Mouse (Mus musculus) CD8-positive naive resting alpha-beta T cell, adult 2 months (primary cell): Measurements from ENCODE around the gene Cstf2t.
A peak's percentile ranks its signal among the peaks of the same experiment; 100 is the strongest.

Experiments
- DNase-seq, 2 experiments: peaks; one replicate each; pipeline ENCODE4 v3.0.0; 2022; ENCODE audit warnings: low read depth in 2 of 2, low spot score in 2 of 2

The Cstf2t gene

DNA sequence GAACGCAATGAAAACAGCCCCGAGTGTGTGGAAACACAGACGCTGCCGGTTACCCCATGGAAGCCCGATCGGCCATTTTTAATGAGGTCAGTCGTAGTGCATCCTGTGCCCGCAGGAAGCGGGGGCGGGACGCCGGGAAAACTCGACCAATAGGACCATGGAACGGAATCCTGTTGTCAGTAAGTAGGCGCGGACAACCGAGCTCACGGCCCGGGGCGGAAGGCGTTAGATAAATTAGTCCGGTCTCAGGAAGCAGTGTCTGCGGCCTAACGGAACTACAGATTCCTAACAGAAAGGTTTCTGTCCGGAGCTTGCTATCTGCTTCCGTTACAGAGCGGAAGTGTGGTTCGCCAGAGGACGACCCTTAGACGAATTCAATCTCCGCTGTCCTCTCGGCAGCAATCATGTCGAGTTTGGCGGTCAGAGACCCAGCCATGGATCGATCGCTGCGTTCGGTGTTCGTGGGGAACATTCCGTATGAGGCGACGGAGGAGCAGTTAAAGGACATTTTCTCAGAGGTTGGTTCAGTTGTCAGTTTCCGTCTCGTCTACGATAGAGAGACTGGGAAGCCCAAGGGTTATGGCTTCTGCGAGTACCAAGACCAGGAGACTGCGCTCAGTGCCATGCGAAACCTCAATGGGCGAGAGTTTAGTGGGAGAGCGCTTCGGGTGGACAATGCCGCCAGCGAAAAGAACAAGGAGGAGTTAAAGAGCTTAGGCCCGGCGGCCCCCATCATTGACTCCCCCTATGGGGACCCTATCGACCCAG, at the start of gene Cstf2t:
Gene Cstf2t (plus strand): TSS at position 176 of the 768 bp plus-strand sequence.
- DNase-seq, result peak; percentile 99

DNA sequence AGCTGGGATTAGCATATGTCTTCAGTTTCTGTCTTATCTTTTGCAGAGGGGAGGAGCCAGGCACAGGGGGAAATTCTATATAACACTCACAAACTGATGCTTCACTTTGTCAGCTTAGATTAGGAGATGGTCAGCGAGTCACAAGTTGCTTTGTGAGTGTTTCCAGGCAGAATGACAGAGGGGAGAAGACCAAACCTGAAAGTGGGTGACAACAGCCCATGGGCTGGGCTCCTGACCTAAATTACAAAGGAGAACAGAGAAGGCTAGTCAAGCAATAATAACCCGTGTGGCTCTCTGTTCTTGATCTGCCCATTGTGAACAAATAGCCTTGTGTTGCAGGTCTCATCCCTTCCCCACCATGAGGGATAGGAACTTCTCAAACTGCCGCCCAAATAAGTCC, 43.7 kb upstream of the Cstf2t start:
- no peak for DNase-seq

GRCm38 (mm10) chr19:31040948-31041847, 41.4 kb upstream of the Cstf2t start:
- no peak for DNase-seq

DNA sequence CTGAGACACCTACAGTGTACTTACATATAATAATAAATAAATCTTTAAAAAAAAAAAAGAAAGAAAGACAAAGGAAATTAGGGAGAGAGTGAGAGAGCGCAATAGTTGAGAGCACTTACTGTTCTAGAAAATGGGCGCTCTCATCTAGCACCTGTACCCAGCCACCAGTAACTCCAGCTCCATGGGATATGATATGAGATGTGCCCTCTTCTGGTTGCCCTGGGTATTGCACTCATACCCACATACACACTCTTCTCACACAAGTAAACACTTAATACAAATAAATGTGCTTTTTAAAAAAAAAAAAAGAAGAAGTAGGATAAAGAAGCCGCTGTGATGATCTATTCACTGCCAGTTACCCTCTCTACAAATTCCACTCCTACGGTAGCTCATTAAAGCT, 36.0 kb upstream of the Cstf2t start:
- DNase-seq, result no peak

GRCm38 (mm10) chr19:31064740-31065139, 17.9 kb upstream of the Cstf2t start:
- no peak for DNase-seq

DNA sequence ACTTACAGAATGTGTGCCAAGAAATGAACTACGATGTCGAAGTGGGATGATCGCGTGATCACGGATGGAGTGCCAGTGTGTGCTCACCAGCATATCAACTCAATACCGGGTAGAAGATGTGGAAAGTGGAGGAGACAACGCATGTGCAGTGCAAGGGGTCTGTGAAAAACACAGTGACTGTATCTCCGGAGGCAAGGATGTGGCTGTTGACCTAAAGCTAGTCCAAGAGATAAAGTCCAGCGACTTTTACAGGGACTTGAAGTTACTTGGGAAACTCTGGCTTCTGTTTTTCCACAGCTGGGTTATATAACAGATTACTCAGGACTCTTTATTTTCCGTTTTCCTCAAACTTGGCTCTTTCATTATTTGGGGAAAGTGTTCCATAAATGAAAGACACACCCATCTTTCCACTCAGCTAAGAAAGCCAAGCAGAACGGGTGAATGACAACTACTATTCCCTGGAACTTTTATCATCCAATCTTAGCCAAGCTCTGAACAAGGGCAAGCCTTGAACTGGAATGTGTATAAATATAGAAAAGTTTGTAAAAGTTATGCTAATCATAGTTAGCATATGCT, 17.3 kb upstream of the Cstf2t start:
- no peak for DNase-seq

DNA sequence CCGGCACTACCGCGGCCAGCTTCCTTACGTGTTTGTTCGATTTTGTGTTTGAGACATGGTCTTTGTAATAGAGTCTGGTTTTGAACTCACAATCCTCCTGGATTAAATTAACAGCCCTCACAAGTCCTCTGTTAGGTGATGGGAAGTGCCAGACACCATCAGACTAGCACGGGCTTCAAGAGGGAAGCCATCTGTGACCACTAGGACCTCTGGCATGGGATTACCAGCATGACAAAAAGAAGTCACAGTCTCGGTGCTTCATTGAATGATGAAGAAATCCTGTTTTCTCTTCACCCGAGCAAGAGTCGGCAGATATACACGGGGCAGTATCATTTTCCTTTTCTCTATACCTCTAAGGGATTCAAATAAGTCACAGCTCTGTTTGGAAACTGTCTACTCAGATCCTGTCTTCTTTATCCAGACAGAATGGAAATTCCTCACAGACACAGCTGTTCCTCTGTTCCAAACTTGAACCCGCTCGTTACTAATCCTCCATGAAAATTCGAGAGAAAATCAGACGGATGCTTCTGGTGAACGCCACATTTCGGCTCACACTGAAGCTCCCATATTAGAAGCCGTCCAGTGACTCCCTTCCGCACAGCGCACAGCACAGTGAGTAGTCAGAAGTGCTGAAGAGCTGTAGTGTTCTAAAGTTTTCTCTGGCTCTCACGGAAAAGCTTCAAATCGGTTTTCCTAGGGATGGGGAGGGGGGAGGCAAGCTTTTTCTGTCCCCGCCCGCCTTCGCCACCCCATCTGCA, 8.5 kb upstream of the Cstf2t start:
- DNase-seq, result no peak

GRCm38 (mm10) chr19:31074717-31075063, 7.9 kb upstream of the Cstf2t start:
- DNase-seq, result no peak

DNA sequence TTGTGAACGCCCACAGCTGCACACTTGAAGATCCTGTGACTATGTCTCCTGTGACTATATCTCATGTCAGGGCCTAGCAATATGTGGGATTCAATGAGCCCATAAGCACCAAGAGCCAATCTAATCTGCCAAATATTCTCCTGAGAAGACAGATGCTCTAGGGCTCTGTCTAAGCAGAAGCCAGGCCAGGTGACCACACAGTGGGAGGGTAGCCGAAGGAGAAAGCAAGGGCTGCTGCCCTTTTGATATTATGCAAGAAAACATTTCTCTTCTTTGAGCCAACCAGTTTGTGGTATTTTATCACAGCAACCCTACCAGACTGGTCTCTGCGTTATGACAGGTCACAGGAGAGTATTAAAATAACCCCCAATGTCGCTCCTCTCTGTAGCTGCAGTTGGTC, 6.5 kb upstream of the Cstf2t start:
- DNase-seq, result no peak

- DNase-seq, result no peak
Observed at GRCm38 (mm10) chr19:31078241-31078640, 4.4 kb upstream of the Cstf2t start.

GRCm38 (mm10) chr19:31082226-31082625, 411 bp upstream of the Cstf2t start:
- no peak for DNase-seq

DNA sequence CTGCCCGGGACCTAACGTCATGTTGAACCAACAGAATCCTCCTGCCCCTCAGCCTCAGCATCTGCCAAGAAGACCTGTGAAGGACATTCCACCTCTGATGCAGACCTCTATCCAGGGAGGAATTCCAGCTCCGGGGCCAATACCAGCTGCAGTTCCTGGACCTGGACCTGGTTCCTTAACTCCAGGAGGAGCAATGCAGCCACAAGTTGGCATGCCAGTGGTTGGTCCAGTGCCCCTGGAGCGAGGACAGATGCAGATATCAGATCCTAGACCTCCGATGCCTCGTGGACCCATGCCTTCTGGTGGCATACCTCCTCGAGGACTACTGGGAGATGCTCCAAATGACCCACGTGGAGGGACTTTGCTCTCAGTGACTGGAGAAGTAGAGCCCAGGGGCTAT, 1.1 kb downstream of the Cstf2t start:
- peak; percentile 2 to 6 for DNase-seq

DNA sequence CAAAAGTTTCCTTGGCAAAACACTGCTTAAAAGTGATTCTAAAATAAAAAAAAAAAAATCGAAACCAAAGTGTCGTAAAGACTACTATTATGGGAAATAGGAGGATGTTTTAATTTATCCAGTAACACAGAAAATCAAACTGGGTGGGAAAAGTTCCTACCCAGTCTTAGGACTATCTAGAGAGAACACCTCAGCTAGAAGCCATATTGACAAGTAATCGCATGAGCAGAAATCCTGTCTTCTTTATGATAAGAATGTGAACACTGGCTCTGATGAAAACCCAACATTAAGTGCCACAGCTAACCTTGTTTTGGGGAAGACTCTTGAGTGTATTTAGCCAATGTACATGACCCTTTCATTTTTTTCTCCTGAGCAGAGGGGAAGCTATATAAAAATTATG, 15.2 kb downstream of the Cstf2t start:
- DNase-seq, result no peak

DNA sequence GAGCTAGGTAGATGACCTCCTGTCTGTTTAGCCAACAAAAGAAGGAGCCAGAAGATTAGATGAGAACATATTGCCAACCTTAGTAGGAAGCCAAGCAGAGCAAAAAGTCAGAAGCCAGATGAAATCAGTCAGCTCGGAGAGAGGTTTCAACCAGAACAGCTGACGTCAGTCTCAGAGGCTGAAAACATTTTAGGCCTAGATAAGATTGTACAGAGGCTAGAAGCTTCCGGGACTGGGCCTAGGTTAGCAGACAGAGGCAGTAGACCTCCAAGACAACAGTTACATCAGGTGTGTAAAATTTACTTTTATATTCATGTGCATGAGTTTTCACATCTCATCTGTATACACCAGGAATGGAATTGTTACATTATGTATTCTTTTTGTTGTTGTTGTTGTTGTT, 16.7 kb downstream of the Cstf2t start:
- no peak for DNase-seq

- DNase-seq, result no peak
Observed at GRCm38 (mm10) chr19:31104764-31105163, 22.1 kb downstream of the Cstf2t start.

DNA sequence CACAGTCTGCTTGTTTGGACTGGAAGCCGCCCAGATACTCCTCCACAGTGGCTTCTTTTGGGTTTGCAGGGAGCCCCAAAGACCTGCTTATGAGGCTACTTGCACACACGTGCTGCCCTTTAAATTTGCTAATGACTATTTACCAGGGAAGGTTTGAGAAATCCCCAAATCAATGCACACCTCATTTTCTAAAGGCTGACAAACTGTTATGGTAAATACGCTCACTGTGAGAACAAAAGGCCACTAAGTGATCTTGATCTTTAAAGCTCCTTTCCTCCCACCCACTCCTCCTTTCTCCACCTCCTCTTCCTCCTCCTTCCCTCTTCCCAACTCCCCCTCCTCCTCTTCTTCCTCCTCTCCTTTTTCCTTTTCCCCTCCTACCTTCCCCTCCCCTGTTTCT, 23.4 kb downstream of the Cstf2t start:
- no peak for DNase-seq

GRCm38 (mm10) chr19:31106835-31107554, 24.4 kb downstream of the Cstf2t start:
- no peak for DNase-seq

DNA sequence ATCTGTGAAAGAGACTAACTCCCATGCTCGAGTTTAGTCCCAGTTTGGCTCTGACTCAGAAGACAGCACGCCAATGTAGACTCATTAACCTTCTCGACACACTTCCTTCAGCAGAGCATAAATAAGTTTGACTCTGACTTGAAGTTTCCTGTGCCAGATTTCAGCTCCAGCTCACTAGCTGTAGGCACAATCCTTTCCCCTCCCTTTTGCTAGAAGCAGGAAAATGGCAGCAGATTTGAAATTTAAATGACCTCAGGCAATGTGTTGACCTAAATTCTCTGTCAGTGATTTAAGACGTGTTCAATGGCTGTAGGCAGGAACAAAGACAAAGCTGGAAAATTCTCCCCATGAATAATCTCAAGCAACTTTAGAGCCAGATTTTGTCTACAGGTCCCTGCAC, 32.1 kb downstream of the Cstf2t start:
- DNase-seq, result no peak

DNA sequence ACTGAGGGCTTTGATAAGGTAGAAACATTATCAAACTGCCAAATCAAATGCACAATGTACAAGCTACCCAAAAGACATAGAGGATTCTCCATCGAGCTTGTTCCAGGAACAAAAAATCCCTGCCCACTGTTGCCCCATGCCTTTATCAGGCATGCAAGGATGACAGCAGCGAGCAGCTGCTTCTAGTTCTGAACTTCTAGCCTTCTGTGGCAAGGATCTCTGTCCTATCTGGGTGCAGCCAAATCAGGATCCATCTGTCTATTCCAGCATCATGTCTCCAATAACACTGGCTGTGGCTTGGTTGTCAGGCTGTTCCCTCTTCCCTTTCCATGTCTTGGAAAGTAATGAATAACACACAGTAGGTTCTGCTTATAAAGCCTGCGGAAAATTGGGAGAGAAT, 42.0 kb downstream of the Cstf2t start:
- no peak for DNase-seq

GRCm38 (mm10) chr19:31132614-31133013, 50.0 kb downstream of the Cstf2t start:
- DNase-seq, result no peak

DNA sequence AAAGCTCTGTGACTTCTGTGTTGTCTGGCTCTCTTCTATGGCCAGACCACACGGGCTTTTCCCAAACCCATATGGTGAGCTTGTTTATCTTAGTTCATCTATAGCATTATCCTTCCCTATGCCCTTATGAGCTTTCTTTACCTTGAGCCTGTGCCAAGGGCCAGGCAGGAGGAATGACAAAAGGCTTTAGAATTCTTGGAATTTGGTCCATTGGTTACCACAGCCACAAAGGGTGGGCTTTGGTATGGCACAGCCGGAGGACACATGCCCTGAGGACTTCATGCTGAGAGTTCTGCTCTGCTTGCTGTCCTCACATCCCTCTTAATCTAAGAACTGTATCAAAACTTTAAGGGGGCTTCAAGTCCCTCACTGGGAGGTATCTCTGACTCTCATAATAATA, 53.7 kb downstream of the Cstf2t start:
- DNase-seq, result no peak
